In the genomic region with DNA sequence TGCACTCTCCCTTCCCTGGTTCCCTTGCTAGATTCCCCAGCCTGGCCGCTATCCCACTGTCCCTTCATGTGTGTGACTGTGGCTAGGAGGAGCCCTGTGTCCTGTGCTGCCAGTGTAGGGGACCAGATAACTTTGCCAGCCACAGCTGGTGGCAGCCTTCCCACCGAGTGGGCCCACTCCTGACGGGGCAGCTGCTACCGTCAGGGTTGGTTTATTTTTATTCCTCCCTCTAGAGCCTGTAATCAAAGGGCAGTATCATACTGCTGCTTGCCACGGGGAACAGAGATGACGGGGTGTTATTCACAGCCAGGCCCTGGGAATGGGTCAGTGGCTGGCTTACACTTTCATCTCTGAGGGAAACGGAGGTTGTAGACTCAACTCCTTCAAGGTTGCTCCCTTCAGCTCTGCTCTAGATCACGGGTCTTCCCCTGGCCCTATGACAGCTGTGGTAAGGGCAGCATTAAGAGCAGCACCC, we compare ENCODE assay signal across 11 mouse cellular contexts. TPM values are rescaled to one million over a fixed set of nuclear protein-coding genes. Genes with fewer than 3 reads are reported as not detected.
DNase-seq lines count a peak whose midpoint lies in the region; ATAC-seq and TF ChIP-seq lines count a peak whose summit lies in the region.
"Had no signal": no experiment of that assay in that cellular context is flagged by ENCODE, and none has a peak within 500 bp of the region (broad histone marks: within the 10 kb centered on the region; RNA-seq: fewer than 3 reads in every experiment).

No protein-coding gene starts in this region.

- no peak for DNase-seq in frontal cortex, postnatal 36 days (ENCODE audit: low spot score in 2 of 2)
- DNase-seq in kidney, postnatal 10 days: peak; percentile 44
- DNase-seq in frontal cortex, postnatal 25 days (ENCODE audit: low spot score in 2 of 2): no peak
- DNase-seq in layer of hippocampus, postnatal 25 days (ENCODE audit: extremely low spot score in 1 of 2, low spot score in 1 of 2): no peak
- DNase-seq: cerebellum, adult 2 months; liver, postnatal 0 days had no signal

- H3K4me2 ChIP-seq in heart, embryonic 11.5 days: no peak overlapping the region
- H3K4me2 ChIP-seq: neural tube, embryonic 12.5 days had no signal

- peak; percentile 20; the same call in 1 of the 2 replicates for ATAC-seq in frontal cortex, adult (ENCODE audit: low TSS enrichment)
- ATAC-seq in heart, embryonic 11.5 days (replicated peaks; ENCODE audit: insufficient number of reproducible peaks, low FRiP score, low TSS enrichment): no peak
- no peak for ATAC-seq in megakaryocyte progenitor cell, adult 5-6 weeks (replicated peaks; ENCODE audit: poor library complexity)
- ATAC-seq: liver, postnatal 0 days had no signal

- TF ChIP-seq CTCF in E14TG2a.4 (conservative IDR thresholded peaks at IDR 0.05; ENCODE audit: low read length): no peak

- 31% methylated on average over 8 of the region's 8 CpGs for WGBS in heart, embryonic 11.5 days (ENCODE audit: insufficient replicate concordance)

- peaks cover 98% of the 10 kb centered on the region for H3K4me1 ChIP-seq in E14TG2a.4 (replicated peaks; ENCODE audit: low read depth, low read length)
- peaks cover 14% of the 10 kb centered on the region for H3K4me1 ChIP-seq in heart, embryonic 11.5 days (ENCODE audit: control insufficient read depth, insufficient read depth, low read length)

- H3K9me3 ChIP-seq in E14TG2a.4 (ENCODE audit: low read length): no peaks in the 10 kb centered on the region
- H3K9me3 ChIP-seq in heart, embryonic 11.5 days (replicated peaks; ENCODE audit: control insufficient read depth, low read length): no peaks in the 10 kb centered on the region
- H3K9me3 ChIP-seq: neural tube, embryonic 12.5 days had no signal

- H3K9ac ChIP-seq in heart, embryonic 11.5 days (ENCODE audit: low read depth, low read length): 0 out of 2 replicates have a peak overlapping the region, but pooled peaks have one; percentile 16
- H3K9ac ChIP-seq: liver, postnatal 0 days; neural tube, embryonic 12.5 days had no signal

- no peaks in the 10 kb centered on the region for H3K36me3 ChIP-seq in E14TG2a.4 (ENCODE audit: insufficient read depth, low read length)
- H3K36me3 ChIP-seq in heart, embryonic 11.5 days (ENCODE audit: control insufficient read depth, insufficient read depth, low read length): no peaks in the 10 kb centered on the region
- H3K36me3 ChIP-seq: neural tube, embryonic 12.5 days had no signal

- no peak overlapping the region for H3K27ac ChIP-seq in heart, embryonic 11.5 days (ENCODE audit: low read depth, low read length)
- H3K27ac ChIP-seq: neural tube, embryonic 12.5 days had no signal

- peaks cover 9% of the 10 kb centered on the region; the same call in 1 of the 2 replicates for H3K27me3 ChIP-seq in E14TG2a.4 (ENCODE audit: insufficient read depth, low read length)
- peaks cover 14% of the 10 kb centered on the region for H3K27me3 ChIP-seq in heart, embryonic 11.5 days (ENCODE audit: control insufficient read depth, insufficient read depth, low read length)
- H3K27me3 ChIP-seq: neural tube, embryonic 12.5 days had no signal

- H3K4me3 ChIP-seq in E14TG2a.4 (replicated peaks; ENCODE audit: low read length): peak overlapping the region; percentile 26; the same call in 1 of the 2 replicates
- H3K4me3 ChIP-seq in heart, embryonic 11.5 days (ENCODE audit: low read depth, low read length): no peak overlapping the region
- H3K4me3 ChIP-seq: neural tube, embryonic 12.5 days had no signal

RNA-seq across cellular contexts. Expression of a gene that starts 53.7 kb away (rescaled TPM):
- 0.42 and 0.73 TPM in 2 replicates for polyA plus RNA-seq in heart, embryonic 11.5 days (2014; fragmentation: Nextera tagmentation; extraction: Ambion mirVana)
- total RNA-seq in megakaryocyte progenitor cell, adult 5-6 weeks (2015): 0.85 and 2.0 TPM in 2 replicates
- total RNA-seq in megakaryocyte progenitor cell, adult 5-6 weeks (2017): 3.2 and 3.7 TPM in 2 replicates
- total RNA-seq in layer of hippocampus, postnatal 25 days (2021): 100 to 1,000 TPM; 165 to 167 TPM

Comparison
In these comparisons a context has a peak if more than half of its experiments do, and no peak if none do; other contexts are left out.
1. RNA of a gene that starts 53.7 kb away (total RNA-seq): 165 to 167 TPM in layer of hippocampus, postnatal 25 days; 0.85 to 3.7 TPM in megakaryocyte progenitor cell, adult 5-6 weeks; every median in the first group is over 10 times any median in the second.